Mouse (Mus musculus) left cerebral cortex, adult 9 months (tissue): ENCODE results near the gene 4930435E12Rik.
A peak's percentile ranks its signal among the peaks of the same experiment; 100 is the strongest.
"Not testable (repeated sequence)": the region's sequence is repeated elsewhere in the genome, so short reads cannot be mapped to it uniquely, and the experiment has no call there.

Experiments used
- DNase-seq, 2 experiments: peaks; one replicate each; pipeline ENCODE4 v3.0.0; 2022; ENCODE audit warnings: low spot score in 2 of 2

Gene 4930435E12Rik

DNA sequence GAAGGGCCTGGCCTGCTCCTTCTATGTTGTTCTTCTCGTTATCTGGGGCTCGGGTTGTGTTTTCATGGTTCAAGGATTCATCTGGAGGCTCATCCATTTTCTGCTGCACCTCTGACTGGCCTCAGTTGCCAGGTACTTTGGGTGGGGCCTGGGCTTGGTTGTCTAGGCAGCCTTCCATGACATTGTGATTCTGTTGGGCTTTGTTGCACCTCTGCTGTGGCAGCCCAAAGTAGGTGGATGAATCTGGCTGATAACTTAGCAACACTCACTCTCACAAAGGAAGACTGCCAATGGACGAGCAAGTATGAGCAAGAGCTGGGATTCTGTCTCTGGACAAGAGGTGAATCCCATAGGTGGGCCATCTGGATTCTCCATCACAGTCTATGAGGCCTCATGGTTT lies at the start of gene 4930435E12Rik:
4930435E12Rik (minus strand) TSS at position 101 of the 400 bp plus-strand sequence.
- DNase-seq = no peak

DNA sequence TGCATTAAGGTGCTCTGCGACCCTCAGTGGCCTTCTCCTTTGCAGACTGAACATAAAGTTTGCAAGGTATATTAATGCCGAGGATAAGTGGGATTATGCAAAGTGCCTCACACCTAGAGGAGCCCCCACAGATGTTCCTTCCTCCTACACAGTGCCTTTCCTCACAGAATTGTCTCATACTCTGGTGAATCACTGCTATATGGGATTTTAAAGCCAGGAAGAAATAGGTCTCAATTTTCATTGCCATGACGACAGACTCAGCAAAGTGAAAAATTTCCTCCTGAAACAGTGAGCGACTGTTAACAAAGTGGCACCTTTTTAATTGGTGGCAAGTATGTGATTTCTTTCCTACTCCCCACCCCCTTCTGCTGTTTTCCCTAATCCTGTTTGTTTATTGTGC lies 45.9 kb upstream of the 4930435E12Rik start:
- peak; percentile 72 to 75 for DNase-seq

DNA sequence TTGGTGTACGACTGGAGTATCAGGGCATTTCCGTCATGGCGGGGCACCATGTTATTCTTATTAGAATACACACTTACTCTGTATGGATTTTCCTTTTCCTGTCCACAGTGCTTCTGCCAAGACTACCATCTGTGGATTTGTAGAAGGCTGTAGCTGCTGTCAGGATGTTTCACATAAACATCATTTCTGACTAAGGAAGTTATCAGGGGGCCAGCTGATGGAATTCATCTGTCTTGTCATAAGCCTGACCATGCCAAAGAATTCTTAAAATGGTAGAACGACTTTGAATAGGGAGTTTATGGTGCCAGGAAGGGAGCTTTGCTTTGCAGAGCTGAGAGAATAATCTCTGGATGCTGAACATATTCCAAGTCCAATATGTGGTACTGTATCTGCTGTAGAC lies 44.7 kb upstream of the 4930435E12Rik start:
- no peak for DNase-seq

DNA sequence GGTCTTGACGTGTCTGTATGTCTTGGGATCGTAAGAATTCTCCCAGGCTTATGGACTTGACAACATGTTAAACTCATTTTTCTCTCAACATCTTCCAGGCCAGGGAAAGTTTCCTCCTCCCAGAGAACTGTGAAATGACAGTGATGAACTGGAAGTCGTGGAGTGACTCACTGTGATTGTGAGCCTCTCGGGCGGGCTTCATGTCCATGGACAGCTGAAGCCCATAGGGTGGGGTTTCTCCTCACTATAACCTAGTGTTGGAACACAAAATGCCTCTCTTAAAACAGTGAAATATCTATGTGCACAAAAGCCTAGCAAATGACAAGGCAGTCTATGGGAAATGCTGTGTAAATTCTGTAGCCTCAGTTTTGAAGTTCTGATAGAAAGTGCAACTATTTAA lies 35.8 kb upstream of the 4930435E12Rik start:
- DNase-seq = no peak

DNA sequence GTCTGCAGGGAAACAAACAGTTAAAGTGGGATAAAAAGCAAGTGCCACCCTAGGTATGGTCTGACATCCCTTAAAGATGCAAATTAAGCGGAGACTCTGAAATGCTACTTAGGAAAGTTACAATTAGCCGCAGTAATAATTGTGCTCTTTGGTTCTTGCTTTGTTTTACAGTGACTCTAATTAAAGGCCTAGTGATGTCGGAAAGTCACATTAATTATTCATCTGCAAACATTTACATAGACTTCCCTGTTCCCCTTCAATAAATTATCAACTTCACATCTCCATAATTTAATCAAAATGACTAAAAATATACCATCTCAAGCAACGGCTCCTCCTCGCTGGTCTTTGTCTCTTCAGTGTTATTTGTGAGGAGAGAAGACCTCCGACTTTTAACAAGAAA lies 32.0 kb upstream of the 4930435E12Rik start:
- no peak for DNase-seq

DNA sequence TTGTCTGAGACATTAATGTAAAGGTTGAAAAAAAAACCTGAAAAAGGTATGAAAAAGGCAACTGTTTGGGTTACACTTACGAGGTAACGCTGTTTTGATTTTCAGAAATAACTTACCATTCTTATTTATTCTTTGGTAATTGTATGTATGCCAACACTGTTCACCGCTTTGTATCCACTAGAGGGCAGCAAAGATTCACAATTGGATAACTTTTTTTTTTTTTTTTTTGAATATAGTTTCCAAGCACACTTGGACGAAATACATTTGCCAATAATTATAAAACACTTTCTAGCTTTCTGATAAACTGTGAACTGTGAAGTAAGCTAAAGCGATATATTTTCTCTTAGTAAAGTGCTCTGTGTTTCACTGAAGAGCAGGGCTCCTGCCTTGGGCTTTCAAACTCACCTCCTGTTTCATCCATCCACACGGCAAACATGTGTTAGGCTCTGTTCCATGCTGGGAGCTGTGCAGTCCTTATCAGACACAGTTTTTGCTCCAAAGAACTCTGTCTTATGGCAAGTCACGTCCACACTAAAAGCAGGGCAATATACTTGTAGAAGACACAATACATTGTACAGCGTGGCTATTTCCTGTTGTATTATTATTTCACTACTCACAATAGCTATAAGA lies 29.7 kb upstream of the 4930435E12Rik start:
- no peak for DNase-seq

DNA sequence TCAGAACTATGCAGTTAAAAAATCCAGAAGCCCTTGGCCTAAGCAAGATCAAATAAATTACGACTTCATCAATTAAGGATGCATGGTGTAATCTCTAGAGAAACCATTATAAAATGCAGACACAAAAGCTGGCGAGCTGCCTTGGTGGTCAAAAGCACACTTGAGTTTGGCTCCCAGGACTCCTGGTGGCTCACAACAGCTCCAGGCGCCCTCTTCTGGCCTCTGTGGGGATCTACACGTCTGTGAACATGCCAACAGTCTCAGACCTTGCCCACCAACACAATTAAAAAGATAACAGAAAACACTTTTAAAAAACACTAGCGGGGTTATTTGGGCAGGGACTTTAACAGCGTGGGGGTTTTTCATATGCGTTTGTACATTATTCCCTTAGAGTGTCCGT lies 16.0 kb downstream of the 4930435E12Rik start:
- DNase-seq = peak in 1 of 2 experiments; percentile 67

DNA sequence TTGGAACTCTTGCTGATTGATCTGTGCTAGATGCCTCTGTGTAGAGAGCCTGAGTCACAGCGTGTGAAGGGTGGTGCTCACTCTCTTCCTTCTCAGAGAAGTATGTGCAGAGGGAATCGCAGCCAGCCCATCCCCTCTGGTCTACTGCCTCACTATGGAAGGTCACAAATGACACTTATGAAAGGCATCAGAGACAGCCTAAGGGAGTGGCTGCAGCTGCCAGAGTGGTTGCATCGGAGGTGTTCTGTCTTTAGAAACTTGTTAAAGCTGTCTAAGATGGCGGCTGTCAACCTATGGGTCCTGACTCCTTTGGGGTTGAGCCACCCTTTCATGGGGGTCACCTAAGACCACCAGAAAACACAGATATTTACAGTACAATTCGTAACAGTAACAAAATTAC lies 18.4 kb downstream of the 4930435E12Rik start:
- DNase-seq = no peak

DNA sequence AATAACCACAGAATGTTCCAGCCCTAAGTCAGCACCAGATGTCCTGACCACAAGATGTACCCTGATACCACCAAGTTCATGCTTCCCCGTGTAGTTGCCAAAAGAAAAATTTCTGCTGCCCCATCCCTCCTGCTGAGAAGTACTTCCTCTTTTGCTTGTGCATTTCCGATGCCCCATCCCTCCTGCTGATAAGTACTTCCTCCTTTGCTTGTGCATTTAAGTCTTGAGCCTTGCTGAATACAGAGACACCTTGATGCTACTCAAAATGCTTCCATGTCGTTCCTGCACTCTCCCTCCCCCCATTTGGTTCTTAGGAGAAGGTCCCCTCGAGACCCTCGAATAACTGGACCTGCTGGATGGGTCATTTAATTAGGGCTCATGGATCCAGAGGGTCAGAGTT lies 20.8 kb downstream of the 4930435E12Rik start:
- DNase-seq = not testable (repeated sequence)

DNA sequence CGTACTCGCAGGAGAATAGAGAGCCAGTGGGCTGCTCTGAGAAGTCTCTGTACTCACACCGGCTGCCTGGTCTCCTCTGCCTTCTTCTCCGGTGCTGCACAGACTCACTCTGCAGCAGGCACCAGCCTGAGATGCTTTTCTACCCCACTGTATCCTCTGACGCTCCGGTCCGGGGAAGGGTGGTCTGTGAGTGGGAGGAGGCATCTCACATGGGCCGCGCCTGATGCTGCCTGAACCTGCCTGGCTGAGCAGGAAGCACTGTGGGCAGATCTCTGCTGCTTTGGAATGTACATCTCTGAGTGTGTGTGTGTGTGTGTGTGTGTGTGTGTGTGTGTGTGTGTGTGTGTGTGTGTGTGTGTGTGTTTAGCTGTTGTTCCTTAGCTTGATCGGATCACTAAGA lies 28.5 kb downstream of the 4930435E12Rik start, which contains the start of gene Upk1b:
Upk1b (minus strand) TSS at position 238 of the 400 bp plus-strand sequence.
- peak in 1 of 2 experiments; percentile 5 for DNase-seq

DNA sequence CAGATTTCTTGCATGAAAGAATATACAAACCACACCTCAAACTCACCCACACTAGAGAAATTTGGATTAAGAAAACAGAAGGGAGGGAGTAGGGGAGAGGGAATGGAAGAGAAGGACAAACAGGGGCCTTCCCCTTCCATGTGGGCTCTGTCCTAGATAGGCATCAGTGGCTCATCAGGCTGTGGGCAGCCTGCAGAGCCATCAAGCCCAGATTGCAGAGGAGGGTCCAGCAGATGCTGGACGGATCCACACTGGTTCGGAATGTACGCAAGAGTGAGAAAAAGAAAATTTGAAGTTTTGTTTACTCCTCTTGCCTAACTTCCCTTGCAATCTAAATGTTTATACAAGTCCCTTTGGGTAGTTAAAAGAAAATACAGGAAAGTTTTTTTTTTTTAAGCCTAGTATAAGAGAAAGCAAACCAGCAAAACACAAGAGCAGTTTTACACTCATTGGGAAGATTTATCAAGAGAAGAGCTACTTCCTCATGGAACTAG lies 29.5 kb downstream of the 4930435E12Rik start:
- DNase-seq = no peak

DNA sequence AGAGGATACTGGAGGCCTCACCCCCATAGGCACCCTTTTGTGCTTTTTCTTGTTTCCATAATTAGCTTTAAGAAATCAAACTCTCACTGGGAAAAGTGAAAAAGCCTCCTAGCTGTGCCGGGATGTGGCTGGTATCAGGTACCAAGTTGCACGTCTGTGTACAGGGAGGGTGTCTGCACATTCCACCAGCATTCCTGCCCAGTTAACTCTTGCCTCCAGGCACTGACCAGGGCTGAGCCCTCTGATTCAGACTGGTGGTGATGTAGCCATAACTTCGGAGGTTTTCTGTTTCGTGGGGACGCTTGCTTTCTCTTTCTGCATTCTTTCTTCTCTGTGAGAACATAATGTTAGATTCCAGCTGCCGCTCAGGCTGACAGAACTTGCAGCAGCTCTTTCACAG lies 35.4 kb downstream of the 4930435E12Rik start:
- no peak for DNase-seq

DNA sequence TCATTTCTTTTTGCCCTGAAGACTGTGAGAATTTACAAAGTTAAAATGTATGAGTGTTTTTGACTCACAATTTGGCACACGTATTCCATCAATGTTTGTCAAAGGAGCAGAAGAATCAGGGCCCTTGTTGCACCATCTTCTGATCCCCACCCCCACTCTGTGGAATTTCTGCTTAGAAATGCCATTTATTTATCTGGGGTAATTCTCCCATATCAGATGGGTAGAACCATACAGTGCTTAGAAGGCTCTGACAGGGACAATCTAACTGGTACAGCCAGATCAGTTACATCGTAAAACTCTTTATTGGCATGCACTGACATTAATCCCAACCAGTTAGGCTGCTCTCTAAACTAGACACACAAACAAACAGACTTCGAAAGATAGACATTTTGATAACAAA lies 38.6 kb downstream of the 4930435E12Rik start:
- no peak for DNase-seq

DNA sequence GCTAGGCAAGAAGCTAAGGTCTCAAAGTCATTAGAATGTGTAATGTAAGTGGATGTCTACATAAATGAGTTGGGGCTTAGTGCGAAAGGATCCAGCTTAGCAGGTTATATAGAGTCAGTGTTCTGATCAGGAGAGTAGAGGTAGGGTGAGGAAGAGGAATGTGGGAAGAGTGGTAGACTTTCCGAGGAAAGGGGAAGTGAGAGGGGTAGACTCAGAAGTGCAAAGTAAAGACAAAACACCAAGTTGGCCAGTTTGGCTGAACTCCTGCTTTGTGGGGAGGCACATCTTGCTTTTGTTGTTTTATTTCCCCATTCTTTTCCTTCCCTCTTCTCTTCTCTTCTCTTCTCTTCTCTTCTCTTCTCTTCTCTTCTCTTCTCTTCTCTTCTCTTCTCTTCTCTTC lies 39.5 kb downstream of the 4930435E12Rik start:
- DNase-seq = no peak

DNA sequence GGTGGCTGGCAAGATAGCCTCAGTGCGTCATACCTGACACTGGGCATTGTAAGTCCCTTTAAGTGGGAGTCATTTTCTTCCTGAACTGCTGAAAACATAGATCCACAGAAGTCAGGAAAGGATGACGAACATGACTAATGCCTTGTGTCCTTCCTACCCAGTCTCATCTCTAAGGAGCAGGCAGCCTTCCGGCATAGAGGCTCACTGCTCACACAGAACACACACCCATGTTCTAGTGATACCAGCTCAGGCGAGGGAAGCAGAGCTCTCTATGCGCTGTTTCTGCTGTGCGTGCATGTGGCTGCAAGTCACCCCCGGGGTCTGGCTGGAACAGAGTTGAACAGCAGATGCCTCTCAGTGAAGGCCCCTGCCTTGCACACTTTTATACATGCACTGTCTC lies 43.2 kb downstream of the 4930435E12Rik start:
- DNase-seq = no peak

DNA sequence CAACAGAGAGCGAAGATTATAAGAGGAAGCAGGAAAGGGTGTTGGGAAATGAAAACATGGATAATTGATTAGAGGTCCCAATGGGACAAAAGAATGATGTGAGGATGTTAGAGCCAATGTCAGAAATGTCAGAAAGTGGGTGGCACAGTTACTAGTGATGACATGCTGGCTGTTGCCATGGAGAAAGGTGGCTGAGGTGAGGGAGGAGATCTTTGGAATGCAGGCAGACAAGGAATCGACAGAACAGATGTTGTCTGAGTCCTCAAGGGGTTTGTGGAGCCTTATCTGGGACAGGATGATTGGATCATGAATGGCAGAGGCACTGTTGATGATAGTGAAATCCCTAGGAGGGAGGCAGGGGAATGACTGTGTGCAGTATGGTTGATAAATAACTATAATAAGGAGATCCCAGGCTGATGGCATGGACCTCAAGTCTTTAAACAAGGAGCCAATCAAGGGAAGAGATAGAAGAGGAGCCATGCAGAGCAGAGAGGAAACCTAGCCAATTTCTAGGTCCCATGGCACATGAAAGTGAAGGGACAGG lies 46.0 kb downstream of the 4930435E12Rik start:
- no peak for DNase-seq

DNA sequence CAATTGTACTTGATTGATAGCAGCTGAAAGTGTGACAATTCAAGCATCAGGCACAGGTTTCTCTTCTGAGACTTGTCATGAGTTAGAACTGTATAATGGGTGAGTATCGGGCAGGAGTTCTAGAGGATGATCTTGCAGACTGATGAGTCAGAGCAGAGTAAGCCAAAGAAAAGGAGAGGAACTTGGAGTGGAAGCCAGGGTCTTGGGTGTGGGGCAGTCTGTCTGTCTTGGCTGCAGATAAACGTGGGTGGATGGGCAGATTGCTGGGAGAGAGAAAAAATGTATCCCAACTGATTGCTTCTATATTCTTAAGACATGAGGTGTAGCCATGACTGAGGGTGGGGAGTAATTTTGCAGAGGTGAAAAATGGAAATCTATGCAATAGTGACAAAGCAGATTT lies 46.6 kb downstream of the 4930435E12Rik start:
- DNase-seq = no peak

DNA sequence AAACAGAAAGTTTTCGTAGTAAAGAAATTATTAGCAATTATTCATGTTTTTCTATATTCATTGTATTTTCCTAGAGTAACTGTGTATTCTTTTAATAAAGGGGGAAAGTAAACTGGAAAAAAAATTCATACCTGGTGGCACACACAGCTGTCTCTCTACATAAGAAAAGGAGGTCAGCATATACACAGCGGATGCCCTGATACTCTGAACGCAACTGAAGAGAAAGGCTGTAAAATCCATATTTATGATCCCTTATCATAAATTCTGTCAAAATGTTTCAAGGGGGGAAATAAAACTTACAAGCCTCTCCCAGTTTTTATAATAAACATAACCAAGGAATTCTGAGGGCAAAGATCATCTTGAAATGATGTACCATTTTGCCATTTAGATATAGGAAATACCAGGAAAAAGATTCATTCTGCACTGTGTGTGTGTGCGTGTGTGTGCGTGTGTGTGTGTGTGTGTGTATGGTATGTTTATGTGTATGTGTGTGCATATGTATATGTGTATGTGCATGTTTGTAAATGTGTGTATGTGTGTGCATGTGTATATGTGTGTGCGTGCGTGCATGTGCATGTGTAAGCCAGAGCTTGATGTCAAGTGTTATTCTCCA lies 47.5 kb downstream of the 4930435E12Rik start:
- DNase-seq = no peak

DNA sequence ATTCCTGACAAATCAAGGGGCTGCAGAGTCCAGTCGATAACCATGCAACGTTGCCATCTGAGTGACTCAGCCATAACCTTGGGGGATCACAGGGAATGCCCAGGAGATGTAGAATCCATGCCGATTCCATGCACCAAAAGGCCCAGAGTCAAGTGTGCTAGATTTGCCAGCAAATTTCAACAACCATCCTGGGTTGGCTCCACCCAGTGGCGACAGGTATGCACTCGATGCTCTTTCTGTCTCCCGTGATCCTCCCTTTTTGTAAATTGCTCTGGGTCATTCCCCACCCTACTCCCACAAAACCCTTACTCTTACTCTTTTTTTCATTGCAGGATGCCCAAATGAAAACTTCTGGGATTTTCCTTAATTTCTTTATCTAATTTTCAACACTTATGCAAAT lies 52.2 kb downstream of the 4930435E12Rik start:
- no peak for DNase-seq

DNA sequence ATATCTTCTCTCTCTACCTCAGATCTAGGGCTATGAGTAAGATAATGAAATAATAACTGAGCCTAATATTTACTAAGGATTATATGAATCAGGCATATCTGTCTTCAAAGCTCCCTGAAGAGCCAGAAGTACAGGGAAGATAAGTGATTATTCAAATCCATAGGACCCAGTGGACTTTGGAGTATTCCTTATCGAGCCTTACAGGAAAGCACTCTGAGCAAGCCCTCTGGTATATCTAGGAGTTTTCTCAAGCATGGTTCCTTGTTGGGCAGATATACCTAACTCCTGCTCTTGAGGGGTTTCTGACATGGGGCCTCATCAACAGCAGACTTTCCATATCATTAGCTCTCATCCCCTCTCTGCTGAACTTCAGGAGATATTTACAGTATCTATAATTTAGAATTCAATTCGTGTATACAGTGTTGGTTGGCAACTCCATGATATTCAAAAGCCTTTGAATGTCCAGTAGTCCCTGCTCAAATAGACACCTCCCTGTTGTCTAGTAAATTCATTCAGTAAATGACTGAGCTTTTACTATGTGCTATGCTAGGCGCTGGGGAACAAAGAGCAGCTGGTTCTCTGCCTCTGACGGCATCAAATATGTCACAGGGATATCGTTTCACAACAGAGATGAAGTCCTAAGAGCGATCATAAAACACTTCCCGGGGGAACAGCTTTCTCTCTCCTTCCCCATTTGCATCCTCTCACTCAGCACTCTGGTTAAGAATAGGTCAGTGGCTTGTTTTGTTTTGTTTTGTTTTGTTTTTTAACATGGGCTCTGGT lies 53.4 kb downstream of the 4930435E12Rik start:
- DNase-seq = no peak

DNA sequence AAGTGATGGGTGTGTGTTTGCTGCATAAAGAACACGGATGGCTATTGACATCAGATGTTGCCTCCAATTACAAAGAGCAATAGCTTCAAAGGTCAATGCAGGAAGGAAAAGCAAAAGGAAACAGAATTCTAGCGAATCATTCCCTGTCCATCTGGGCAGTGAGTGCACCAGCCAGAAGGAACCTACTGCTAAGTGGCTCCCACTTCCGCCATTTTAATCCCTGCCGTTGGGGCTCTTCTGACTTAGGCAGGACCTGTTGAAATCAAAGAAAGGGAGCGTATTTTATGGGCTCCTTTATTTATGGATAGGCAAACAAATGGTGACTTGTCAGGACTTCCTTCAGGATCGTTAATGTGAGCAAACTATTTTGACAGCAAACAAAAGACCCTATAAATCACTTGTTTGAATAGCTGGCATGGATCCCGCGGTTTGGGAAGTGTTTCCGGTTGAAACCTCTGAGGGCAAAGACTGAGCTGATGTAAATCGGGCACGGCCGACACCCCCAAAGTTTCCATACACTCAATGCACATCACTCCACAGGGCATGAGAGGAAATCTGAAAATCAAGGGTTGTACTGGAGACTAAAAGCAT lies 55.5 kb downstream of the 4930435E12Rik start:
- DNase-seq = no peak

DNA sequence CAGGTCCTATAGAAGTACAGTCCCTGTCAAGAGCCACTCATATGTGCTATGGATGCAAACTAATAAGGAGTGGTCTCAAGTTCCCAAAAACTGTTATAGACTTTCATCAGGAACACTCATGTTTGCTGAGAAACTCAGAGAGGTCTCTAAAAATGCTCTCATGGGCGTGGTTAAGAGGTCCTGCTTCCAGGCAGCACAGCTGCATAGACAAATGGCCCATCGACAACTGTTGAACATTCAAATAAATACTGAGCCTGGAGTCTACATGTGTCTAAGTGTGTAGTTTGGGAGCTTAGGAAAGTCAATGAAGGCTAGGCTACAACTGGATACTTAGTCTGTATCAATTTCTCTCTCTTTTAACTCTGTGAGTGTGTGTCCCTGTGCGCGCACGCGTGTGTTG lies 57.4 kb downstream of the 4930435E12Rik start:
- DNase-seq = no peak
